Mouse (Mus musculus) kidney, embryonic 16.5 days (tissue): ENCODE measurements at regions not wholly inside any gene's neighbourhood (a gene's known extent, or its start where the extent isn't known, plus 50 kb on each side); places are given as distances from the start of the nearest gene placed in this dataset.
A peak's percentile ranks its signal among the peaks of the same experiment; 100 is the strongest.

Experiments used
- ATAC-seq: fragments of 200-750 bp; cut with Nextera tagmentation; 2 replicates; pipeline ENCODE4 v1.8.0; 2017; ENCODE audit warnings: moderate TSS enrichment; ENCODE audit not compliant: low FRiP score, low TSS enrichment
- H3K27ac ChIP-seq: fragments of 300-500 bp; sonication (generic); 2 replicates; pipeline ENCODE4 v1.5.1; 2014; ENCODE audit warnings: low read length
- H3K27me3 ChIP-seq: fragments of 300-500 bp; sonication (generic); 2 replicates; pipeline ENCODE4 v1.6.1; 2014; ENCODE audit warnings: low read length, control low read depth, mixed read lengths; ENCODE audit not compliant: insufficient read depth
- H3K36me3 ChIP-seq: fragments of 300-500 bp; sonication (generic); 2 replicates; pipeline ENCODE4 v1.6.1; 2014; ENCODE audit warnings: low read length, control low read depth, mixed read lengths; ENCODE audit not compliant: insufficient read depth
- H3K4me1 ChIP-seq: fragments of 300-500 bp; sonication (generic); 2 replicates; pipeline ENCODE4 v1.6.1; 2014; ENCODE audit warnings: low read length, control low read depth, mixed read lengths; ENCODE audit not compliant: insufficient read depth
- H3K4me2 ChIP-seq: fragments of 300-500 bp; sonication (generic); replicated peaks from 2 replicates; pipeline ENCODE4 v1.6.1; 2014; ENCODE audit warnings: low read depth, low read length
- H3K4me3 ChIP-seq: fragments of 300-500 bp; sonication (generic); 2 replicates; pipeline ENCODE4 v1.5.1; 2014; ENCODE audit warnings: mild to moderate bottlenecking, low read length
- H3K9ac ChIP-seq: fragments of 300-500 bp; sonication (generic); replicated peaks from 2 replicates; pipeline ENCODE4 v1.6.1; 2014; ENCODE audit warnings: low read length
- H3K9me3 ChIP-seq: fragments of 300-500 bp; sonication (generic); 2 replicates; pipeline ENCODE4 v1.6.1; 2016; ENCODE audit warnings: low read length, control low read depth
- WGBS: fragments of 180-500 bp; shearing (Covaris S2); extraction: QIAGEN DNeasy Blood & Tissue Kit; methylation state at CpG from one replicate; pipeline ENCODE4 v1.1.7; 2014; 5-methylcytosine and 5-hydroxymethylcytosine counted together

DNA sequence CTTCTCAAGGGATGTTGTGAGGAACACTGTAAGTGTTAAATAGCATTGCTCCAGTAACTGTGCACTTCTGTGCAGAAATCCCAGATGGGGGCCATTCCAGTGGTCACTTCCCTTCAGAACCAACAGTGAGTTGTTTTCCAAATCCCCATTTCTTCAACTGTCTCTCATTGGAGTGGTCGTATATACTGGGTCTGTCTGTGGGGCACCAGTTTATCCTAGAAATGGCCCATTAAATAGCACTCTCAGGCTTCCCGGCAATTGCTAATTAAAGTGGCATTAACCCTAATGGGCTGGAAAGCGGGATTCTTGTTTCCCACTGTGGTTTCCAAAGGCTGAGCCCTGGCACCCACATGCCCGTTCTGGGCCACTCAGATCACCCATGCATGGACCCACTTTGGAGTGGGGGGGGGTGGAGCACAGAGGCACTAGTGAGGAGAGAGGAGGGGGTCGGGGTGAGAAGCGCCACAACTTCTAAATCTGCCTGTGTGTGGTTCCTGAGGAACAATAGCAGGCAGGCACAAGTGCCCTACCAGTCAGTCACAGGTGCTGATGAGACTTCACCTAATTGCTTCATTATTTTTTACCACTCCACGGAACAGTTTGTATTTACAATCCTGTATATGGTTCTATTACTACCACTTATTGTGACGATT lies 78.1 kb downstream of the Fam204a start:
- peak; percentile 82 for ATAC-seq
- H3K9ac ChIP-seq: no peak overlapping the region
- H3K27ac ChIP-seq: no peak overlapping the region
- peaks cover 23% of the 10 kb centered on the region for H3K27me3 ChIP-seq
- no peak overlapping the region for H3K4me3 ChIP-seq
- peak overlapping the region; percentile 31 for H3K4me2 ChIP-seq
- H3K4me1 ChIP-seq: peaks cover 32% of the 10 kb centered on the region
- WGBS: 13% methylated on average over 8 of the region's 8 CpGs
- no peaks in the 10 kb centered on the region for H3K36me3 ChIP-seq
- no peaks in the 10 kb centered on the region for H3K9me3 ChIP-seq

DNA sequence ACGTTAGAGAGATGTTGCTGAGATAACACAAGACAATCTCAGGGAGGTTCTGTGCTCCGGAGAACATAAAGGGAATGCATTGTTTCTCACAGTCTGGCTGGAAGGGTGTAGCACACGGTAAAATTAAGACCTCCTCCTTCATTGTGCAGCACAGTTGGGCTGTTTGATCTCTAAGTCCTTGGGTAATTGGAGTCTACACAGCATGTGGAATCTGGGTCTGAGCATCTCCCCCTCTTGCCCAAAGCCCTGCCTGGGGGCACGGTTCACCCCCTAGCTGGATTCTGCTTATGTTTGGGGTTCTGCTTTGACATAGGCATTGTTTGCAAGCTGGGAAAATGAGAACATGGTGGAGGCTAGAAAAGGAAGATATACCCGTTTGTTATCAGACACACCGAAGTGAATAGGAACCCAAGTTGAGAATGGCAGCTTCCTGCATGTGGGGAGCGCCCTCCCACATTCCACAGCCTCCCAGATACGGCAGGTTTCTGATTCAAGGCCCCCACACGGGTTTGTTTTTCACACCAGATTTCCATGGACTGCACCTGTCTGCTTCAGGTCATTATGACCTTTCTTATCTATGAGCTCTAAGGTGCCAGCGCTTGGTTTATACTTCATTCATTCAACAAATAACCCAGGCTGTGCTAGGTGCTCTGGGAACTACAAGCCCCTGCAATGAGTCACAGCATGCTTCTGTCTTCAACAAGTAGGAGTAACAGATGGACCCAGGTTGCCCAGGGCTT lies 79.9 kb downstream of the Fam204a start:
- H3K9ac ChIP-seq: no peak overlapping the region
- ATAC-seq: no peak
- WGBS: 42% methylated on average over 10 of the region's 10 CpGs
- no peaks in the 10 kb centered on the region for H3K9me3 ChIP-seq
- peaks cover 25% of the 10 kb centered on the region for H3K27me3 ChIP-seq
- H3K36me3 ChIP-seq: no peaks in the 10 kb centered on the region
- no peak overlapping the region for H3K27ac ChIP-seq
- peaks cover 32% of the 10 kb centered on the region for H3K4me1 ChIP-seq
- H3K4me3 ChIP-seq: peak overlapping the region; percentile 18; the same call in 1 of the 2 replicates
- peak overlapping the region; percentile 35 for H3K4me2 ChIP-seq

DNA sequence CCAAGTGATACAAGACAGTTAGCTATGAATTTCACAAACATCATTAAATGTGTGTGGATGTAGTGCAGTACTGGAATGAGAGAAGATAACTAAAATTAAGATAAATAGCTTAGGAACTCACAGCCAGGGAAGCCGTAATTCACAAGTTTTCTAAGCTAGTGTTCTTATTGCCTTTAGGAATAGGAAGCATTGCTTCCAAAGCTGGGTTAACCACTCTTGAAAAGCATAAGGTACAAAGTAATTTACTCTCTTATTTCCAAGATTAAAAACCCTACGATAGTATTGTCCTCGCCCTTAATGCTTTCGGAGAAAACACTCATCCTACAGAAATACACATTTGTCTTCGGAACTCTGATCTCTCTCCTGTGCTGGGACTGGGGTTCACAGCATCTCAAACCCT lies 81.3 kb downstream of the Fam204a start:
- Histone ChIP-seq H3K9ac (0 out of 2 replicates have a peak overlapping the region, but pooled peaks have one; percentile 42), H3K4me2 (peak overlapping the region; percentile 53), H3K36me3 (no peaks in the 10 kb centered on the region), H3K4me1 (peaks cover 32% of the 10 kb centered on the region), H3K27me3 (peaks cover 28% of the 10 kb centered on the region), H3K27ac (no peak overlapping the region), H3K9me3 (no peaks in the 10 kb centered on the region), H3K4me3 (peak overlapping the region; percentile 34)
- WGBS: 81% methylated on average over 5 of the region's 5 CpGs
- ATAC-seq: no peak

DNA sequence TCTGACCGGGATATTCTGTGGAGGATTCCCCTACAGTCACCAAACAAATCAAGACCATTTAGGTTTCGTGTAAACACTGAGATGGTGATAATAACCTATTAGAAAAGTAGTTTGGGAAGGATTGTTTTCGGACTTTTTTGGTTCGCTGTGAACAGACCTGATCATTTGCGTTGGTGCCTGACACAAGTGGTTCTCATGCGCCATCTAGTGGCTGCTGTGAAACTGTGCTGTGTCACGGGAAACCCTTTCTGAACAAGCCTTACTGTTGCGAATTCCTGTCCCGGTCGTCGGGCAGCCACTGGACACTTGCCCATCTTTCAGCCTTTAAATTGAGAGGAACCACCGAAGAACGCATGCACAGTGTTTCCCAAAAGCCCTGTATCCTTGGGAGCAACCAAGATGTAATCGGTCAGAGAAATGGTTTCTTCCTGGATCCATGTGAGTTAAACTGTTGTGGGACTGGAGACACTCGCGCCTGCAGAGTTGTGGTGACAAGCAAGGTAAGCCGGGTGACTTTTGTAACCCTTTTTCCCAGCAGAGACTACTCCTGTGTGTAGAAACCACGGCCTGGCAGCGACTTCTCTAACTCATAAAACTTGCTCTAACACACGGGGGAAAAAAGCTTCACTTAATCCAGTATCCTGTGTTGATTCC lies 82.0 kb downstream of the Fam204a start:
- Histone ChIP-seq H3K9ac (peak overlapping the region; percentile 13), H3K27me3 (peaks cover 25% of the 10 kb centered on the region), H3K4me1 (peaks cover 28% of the 10 kb centered on the region), H3K27ac (no peak overlapping the region), H3K36me3 (no peaks in the 10 kb centered on the region), H3K4me3 (peak overlapping the region; percentile 34), H3K4me2 (peak overlapping the region; percentile 53), H3K9me3 (no peaks in the 10 kb centered on the region)
- peak; percentile 67; the same call in 1 of the 2 replicates for ATAC-seq
- WGBS: 4% methylated on average over 20 of the region's 20 CpGs

DNA sequence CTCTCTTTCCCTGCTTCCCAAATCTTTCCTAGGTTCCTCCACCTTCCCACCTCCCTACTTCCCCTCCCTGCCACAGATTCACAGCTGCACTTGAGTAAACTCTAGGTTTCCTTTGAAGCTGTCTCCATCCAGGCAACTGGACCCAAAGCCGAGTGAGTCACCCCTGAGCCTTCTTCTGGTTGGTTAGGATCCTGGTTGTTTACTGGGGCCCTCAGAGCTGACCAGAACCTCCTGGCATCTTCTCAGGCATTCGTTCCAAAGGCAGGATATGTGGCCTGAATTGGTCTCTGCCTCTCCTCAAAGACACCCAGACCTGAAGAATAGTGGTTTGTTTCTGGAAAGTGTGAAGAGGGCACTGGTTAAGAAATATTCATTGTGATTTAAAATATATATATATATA lies 87.6 kb downstream of the Fam204a start:
- no peak overlapping the region for H3K27ac ChIP-seq

DNA sequence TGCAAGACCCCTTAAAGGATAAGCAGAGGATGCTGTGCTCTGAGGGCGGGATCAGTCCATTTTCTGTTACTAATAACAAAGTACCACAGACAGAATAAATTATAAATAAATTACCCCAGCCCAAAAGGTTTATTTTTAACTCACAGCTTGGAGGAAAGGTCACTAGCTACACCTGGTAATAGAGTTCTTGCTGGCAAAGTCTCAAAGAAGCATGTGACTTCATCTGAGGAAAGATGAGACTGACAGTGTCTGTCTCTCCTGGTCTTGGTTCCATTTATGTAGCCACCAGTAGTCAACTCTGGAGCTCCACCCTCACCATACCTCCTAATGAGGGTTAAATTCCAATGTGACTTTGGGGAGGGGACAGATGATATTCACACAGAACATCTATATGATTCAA lies 90.0 kb downstream of the Fam204a start:
- H3K9me3 ChIP-seq: no peaks in the 10 kb centered on the region
- H3K36me3 ChIP-seq: no peaks in the 10 kb centered on the region
- H3K27ac ChIP-seq: no peak overlapping the region
- no peak overlapping the region for H3K4me2 ChIP-seq
- no peak overlapping the region for H3K4me3 ChIP-seq
- 92% methylated on average over 1 of the region's 1 CpGs for WGBS
- H3K9ac ChIP-seq: no peak overlapping the region
- peaks cover 2% of the 10 kb centered on the region; the same call in 1 of the 2 replicates for H3K27me3 ChIP-seq
- H3K4me1 ChIP-seq: no peaks in the 10 kb centered on the region
- ATAC-seq: no peak

More for the DNA sequence above, 87.6 kb downstream of the Fam204a start:
- 70% methylated on average over 2 of the region's 2 CpGs for WGBS
- Histone ChIP-seq H3K4me2 (no peak overlapping the region), H3K27me3 (peaks cover 5% of the 10 kb centered on the region; the same call in 1 of the 2 replicates), H3K9me3 (no peaks in the 10 kb centered on the region), H3K9ac (no peak overlapping the region), H3K4me1 (no peaks in the 10 kb centered on the region), H3K36me3 (no peaks in the 10 kb centered on the region), H3K4me3 (no peak overlapping the region)
- no peak for ATAC-seq

DNA sequence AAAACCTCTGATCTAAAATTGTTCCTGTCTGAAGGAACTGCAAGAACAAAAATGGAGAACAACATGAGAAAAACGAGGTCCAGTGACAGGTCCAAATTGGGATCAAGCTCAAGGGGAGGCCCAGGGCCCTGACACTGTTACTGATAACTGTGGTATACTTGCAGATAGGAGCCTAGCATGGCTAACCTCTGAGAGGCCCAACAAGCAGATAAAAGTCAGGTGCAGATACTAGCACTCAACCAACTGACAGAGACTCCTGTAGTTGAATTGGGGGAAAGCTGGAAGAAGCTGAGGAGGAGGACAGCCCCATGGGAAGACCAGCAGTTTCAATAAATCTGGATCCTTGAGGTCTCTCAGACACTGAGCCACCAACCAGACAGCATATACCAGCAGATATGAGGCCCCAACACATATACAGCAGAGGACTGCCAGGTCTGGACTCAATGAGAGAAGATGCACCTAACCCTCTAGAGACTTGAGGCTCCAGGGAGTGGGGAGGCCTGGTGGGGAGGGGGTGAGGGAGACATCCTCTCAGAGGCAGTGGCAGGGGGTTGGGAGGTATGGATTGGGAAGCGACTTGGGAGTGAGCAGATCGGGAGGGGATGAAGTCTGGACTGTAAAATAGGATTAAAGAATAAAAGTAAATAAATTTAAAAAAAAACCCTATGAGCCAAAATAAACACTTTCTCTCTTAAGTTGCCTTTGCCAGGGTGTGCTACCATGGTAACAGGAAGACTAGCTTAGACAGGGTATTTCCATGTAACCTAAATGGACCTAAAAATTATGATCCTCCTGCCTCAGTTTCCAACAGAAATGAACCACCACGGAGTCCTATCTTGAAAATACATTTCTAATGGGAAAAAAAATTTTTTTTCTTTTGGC lies 91.8 kb downstream of the Fam204a start:
- H3K9me3 ChIP-seq: no peaks in the 10 kb centered on the region
- no peak overlapping the region for H3K27ac ChIP-seq
- WGBS: 77% methylated on average over 4 of the region's 4 CpGs
- no peak for ATAC-seq
- H3K36me3 ChIP-seq: no peaks in the 10 kb centered on the region
- H3K9ac ChIP-seq: no peak overlapping the region
- no peaks in the 10 kb centered on the region for H3K27me3 ChIP-seq
- no peak overlapping the region for H3K4me2 ChIP-seq
- H3K4me1 ChIP-seq: no peaks in the 10 kb centered on the region
- no peak overlapping the region for H3K4me3 ChIP-seq

DNA sequence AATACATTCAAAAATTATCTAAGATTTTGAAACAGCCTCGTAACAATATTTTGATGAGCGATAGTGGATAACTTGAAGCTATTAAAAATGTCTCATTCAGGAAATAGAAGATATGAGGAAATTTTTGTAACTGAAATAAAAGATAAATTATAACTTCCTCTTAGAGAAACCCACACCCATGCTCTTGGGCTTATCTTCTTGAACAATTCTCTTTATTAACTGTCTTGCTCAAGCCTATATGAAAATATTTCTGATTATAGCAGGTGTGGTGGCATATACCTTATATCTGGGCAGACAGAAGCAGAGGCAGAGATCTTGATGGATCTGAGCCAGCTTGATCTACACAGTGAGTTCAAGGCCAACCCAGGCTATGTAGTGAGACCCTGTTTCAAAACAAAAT lies 96.9 kb downstream of the Fam204a start:
- Histone ChIP-seq H3K4me2 (no peak overlapping the region), H3K9ac (no peak overlapping the region), H3K27me3 (no peaks in the 10 kb centered on the region), H3K4me3 (no peak overlapping the region), H3K9me3 (no peaks in the 10 kb centered on the region), H3K27ac (no peak overlapping the region), H3K36me3 (no peaks in the 10 kb centered on the region), H3K4me1 (no peaks in the 10 kb centered on the region)
- 93% methylated on average over 2 of the region's 2 CpGs for WGBS
- ATAC-seq: no peak

DNA sequence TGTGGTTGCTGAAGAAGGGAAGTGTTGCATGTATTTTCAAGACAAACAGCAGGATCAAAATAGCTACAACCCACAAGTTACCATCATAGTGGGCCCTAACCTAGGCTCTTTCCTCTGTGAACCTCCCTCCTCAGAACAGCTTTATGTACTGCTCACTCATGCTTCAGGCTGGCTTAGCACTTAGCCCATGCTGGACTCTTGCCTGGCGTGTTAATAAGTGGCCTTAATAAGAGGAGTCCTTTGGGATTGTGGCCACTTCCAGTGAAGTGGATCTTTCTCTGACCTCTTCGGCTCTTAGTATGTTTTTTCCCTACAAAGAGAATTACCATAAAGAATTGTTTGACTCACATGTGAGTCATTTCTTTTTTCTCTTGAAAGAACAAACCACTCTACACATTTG lies 101.9 kb downstream of the Fam204a start:
- Histone ChIP-seq H3K4me1 (peaks cover 4% of the 10 kb centered on the region; the same call in 1 of the 2 replicates), H3K9ac (no peak overlapping the region), H3K27ac (no peak overlapping the region), H3K27me3 (no peaks in the 10 kb centered on the region), H3K36me3 (no peaks in the 10 kb centered on the region), H3K9me3 (no peaks in the 10 kb centered on the region), H3K4me3 (no peak overlapping the region), H3K4me2 (no peak overlapping the region)
- no peak for ATAC-seq
- WGBS: 82% methylated on average over 2 of the region's 2 CpGs
